Mouse (Mus musculus) naive thymus-derived CD4-positive, alpha-beta T cell, adult 2 months (primary cell): ENCODE measurements around the gene Urad.

Source experiments
- DNase-seq: peaks from one replicate; pipeline ENCODE4 v3.0.0-alpha.2; 2011; ENCODE audit warnings: low read depth

The Urad gene

GRCm38 (mm10) chr5:147300917-147301780 lies 21.1 kb downstream of the Urad start:
- no peak for DNase-seq

- DNase-seq = no peak
These were observed 22.3 kb downstream of the Urad start for GRCm38 (mm10) chr5:147300001-147300363.

- peak; percentile 50 for DNase-seq
These were observed 22.8 kb downstream of the Urad start for GRCm38 (mm10) chr5:147299255-147300000.

GRCm38 (mm10) chr5:147297249-147297648 lies 25.0 kb downstream of the Urad start:
- no peak for DNase-seq

- peak; percentile 37 for DNase-seq
These were observed 28.1 kb downstream of the Urad start for GRCm38 (mm10) chr5:147294121-147294520.

GRCm38 (mm10) chr5:147293127-147293910 lies 28.9 kb downstream of the Urad start:
- DNase-seq = peak; percentile 81

- DNase-seq = no peak
These were observed 29.6 kb downstream of the Urad start for GRCm38 (mm10) chr5:147292506-147293120.

- no peak for DNase-seq
These were observed 30.3 kb downstream of the Urad start for GRCm38 (mm10) chr5:147291764-147292505.

DNA sequence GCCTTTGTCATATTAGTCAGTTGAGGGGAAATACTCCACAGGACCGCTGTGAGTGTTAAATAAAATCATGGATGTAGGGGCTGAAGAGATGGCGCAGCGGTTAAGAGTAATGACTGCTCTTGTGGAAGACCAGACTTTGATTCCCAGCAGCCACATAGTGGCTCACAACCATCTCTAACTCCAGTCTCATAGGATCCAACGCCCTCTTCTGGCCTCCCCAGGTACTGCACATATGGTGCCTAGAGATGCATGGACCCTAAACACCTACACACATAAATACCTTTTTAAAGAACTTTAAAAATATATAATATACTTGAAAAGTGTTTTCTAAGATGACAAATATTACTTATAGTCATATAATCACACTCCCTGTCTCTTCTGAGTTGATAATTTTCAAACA lies 37.9 kb downstream of the Urad start:
- DNase-seq = no peak

- no peak for DNase-seq
These were observed 44.7 kb downstream of the Urad start for GRCm38 (mm10) chr5:147277547-147277925.

- no peak for DNase-seq
These were observed 45.3 kb downstream of the Urad start for GRCm38 (mm10) chr5:147276701-147277546.

DNA sequence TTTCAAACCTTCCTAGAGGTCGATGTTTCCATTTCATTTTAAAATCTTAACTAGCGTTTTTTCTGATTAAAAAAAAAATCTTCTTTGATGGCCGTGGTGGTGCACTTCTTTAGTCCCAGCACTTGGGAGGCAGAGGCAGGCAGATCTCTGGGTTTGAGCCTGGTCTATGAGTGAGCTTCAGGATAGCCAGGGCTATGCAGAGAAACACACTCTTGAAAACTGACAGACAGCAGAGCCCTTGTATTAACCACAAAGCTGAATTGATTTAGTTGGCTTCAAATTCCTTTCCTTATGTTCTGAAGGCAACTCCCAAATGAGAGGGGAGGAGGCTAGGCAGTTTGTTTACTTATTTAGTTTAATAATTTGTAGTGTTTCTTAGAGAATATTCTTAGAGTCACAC lies 46.5 kb downstream of the Urad start:
- DNase-seq = no peak

DNA sequence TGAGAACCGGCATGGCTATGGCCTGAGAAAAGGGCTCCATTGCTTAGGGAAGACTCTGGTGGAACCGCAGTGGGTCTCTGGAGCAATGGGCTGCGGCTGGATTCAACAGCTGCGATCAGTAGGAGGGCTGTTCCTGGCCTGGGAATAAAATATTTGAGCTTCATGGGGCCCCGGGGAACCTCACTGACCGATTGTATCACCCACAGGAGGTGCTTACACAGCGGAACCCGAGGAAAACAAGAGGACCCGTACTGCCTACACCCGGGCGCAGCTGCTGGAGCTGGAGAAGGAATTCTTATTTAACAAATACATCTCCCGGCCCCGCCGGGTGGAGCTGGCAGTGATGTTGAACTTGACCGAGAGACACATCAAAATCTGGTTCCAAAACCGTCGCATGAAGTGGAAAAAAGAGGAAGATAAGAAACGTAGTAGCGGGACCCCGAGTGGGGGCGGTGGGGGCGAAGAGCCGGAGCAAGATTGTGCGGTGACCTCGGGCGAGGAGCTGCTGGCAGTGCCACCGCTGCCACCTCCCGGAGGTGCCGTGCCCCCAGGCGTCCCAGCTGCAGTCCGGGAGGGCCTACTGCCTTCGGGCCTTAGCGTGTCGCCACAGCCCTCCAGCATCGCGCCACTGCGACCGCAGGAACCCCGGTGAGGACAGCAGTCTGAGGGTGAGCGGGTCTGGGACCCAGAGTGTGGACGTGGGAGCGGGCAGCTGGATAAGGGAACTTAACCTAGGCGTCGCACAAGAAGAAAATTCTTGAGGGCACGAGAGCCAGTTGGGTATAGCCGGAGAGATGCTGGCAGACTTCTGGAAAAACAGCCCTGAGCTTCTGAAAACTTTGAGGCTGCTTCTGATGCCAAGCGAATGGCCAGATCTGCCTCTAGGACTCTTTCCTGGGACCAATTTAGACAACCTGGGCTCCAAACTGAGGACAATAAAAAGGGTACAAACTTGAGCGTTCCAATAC lies 47.8 kb downstream of the Urad start:
- DNase-seq = no peak

DNA sequence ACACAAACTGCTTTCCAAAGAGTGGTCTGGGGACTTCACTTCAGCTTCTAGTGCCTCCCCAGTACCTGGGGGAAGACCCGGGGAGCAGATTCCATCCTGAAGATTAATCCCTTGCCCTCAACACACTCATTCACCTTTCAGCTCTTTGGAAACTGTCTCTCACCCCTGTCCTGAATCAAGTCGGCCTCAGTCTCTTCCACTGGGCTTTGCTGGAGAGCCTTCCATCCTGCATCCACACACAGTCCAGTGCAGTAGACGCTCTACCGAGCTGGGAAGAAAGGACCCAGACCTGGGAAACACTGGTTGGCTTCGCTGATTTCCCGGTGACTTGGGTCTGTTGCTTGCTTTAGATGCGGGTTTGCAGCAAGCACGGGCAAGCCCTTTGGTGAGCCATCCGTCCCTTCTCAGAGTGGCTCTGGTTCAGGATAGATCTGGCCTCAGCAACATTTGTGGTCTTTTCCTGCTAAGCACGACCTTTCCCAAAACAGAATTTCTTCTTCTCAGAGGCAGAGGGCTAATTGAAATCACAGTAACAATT lies 49.4 kb downstream of the Urad start:
- DNase-seq = no peak

DNA sequence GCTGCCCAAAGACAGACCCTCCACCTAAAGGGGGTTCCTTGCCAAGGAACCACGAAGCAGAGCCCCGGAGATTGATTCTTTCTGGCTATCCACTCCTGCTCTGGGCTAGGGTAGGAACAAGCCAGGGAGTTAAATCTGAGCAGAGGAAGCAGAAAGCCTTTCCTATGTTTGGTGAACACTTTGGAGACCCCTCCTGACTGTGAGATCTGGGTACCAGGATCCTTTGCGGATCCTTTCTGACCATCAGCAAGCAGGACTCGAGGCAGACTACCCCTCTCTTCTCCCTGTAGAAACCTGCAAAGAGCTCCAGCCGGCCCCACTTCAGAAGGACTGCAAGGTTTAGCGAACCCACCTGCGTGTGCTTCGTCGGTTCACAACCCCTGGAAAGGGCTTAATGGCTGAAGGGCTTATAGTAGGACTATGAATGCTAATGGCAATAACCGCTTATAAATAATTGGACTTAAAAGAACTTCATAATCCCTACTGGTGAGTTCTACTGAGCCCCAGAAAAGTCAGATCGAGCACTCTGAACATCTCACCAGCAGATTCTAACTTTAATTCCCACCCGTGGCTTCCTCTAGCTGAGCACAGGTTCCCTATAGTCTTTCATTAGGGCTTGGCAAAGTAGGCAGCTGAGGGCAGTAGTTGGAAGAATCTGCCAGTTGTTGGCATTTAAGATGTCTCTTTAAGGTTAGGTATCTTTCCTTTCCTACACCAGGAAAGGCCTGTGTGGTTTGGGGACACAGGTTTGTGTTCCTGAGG lies 50.0 kb downstream of the Urad start:
- DNase-seq = no peak

GRCm38 (mm10) chr5:147270673-147271655 lies 51.3 kb downstream of the Urad start:
- no peak for DNase-seq
